Mouse (Mus musculus) spleen, postnatal 36 days (tissue): ENCODE results near the gene Mindy4b-ps.
"Not testable (repeated sequence)": the region's sequence is repeated elsewhere in the genome, so short reads cannot be mapped to it uniquely, and the experiment has no call there.

ENCODE experiments used
- DNase-seq, 2 experiments: peaks; one replicate each; pipeline ENCODE4 v3.0.0; 2022; ENCODE audit warnings: low spot score in 2 of 2, mixed read lengths in 1 of 2

Mindy4b-ps gene

DNA sequence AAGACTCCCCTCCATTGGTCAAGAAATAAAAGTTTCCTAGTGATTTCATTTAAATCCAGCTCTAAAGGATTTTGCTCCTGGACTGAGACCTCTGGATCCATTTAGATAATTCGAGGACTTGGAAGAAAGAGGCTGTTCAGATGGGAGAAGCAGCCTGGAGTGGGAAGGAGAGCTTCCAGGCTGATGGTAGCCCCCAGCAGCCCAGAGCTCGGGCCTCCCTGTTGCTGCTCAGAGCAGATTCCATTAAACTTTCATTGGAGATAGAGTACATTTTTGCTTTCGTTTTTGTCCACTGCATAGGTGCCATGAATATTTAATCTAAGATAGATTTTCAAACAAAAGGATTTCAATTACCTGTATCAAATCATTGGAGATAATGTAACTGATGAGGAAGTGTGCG lies at the start of gene Mindy4b-ps:
Mindy4b-ps (minus strand) TSS at position 101 of the 400 bp plus-strand sequence.
- no peak for DNase-seq

DNA sequence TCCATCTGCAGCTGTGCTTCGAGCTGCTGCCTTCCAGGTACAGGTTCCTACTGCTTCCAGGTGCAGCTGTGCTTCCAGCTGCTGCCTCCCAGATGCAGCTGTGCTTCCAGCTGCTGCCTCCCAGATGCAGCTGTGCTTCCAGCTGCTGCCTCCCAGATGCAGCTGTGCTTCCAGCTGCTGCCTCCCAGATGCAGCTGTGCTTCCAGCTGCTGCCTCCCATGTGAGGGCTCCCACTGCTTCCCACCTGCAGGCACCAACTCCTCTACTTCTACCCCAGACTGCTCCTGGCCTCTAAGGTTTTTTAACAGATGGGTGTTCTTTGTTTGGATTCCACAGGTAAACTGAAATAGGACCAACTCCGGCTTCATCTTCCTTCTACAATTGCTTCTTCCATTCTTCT lies 49.8 kb upstream of the Mindy4b-ps start:
- not testable (repeated sequence) for DNase-seq

DNA sequence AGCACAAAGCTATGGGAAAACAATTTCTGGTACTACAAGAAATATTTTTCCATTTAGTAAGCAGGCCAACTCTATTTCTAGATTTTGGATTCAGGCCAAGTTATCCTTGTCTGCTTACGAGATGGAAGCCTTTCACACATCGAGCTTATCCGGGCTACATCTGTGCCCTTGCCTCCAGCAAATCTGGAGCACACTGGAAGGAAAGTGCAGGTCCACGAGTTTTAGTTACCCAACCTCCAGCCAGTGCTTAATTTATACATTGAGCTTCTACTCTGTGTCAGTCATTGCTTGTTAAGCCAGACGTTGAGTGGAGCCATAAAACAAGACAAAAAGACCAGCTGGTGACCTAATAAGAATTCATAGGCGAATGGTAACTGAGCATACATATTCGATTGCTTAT lies 43.6 kb upstream of the Mindy4b-ps start:
- DNase-seq, result no peak

DNA sequence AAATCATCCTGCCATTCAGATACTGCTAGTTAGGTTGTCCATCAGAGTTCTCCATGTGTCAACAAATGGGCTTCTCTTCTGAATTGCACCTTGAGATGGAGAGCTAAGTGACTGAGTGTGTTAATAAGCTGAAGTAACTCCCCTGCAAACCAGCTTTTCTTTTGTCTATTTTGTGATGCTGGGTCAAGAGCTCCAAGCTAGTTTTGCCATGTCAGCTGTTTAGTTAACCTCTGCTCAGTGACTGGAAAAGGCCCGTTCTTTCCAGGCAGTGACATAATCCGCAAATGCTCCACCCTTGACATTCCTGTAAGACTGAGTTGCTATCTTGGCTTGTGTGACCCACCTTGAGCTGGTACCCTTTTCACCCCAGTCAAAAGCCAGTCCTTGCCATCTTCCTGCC lies 40.9 kb upstream of the Mindy4b-ps start:
- DNase-seq, result no peak

DNA sequence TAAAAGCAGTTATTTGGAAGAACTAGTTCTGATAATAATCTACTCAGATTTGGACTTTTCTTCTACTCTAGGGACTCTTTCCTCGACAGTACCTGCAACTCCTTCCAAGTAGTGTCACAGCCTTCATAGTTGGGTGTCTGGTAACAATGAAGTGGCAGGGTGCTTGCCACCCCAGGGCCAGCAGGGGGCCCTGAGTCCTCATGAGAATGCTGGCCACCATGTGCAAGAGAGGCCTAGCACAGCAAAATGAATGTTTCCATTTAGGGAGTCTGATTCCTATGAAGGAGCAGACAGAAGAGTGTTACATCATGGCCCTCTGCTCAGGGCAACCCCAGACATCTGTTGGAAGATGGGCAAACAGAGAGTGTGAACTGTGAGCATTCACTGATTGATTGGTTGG lies 21.3 kb upstream of the Mindy4b-ps start:
- DNase-seq, result no peak

DNA sequence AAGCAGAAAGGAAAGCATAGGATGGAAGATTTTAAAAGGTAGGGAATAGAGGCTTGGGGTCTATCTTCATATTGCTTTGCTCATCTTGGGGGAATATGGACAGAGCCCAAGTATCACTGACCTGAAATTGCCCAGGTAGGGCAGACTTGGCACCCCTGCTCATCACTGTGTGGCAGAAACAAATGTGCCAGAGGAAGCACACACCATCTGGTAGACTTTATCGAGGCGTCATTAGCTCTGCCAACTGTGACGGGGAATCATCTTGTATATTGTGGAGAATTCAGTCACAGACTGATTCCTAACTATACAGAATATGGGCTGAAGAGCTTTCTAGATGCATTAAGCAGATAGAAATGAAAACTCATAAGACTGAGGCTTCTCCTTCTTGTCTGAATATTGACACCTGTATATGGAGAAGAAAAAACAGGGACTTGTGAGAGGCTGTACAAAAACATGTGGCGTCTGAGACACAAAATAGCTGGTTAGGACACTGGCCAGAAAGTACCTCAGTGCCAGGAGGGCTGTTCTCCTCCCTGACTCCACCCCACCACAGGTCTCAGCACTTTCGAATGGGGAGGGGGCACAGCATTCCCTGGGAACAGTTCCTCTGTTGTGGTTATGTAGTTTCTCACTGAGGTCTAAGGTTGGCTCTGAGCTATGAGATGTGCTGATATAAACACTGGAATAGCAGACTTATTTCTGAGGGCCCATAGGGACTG lies 11.5 kb upstream of the Mindy4b-ps start:
- DNase-seq, result no peak

DNA sequence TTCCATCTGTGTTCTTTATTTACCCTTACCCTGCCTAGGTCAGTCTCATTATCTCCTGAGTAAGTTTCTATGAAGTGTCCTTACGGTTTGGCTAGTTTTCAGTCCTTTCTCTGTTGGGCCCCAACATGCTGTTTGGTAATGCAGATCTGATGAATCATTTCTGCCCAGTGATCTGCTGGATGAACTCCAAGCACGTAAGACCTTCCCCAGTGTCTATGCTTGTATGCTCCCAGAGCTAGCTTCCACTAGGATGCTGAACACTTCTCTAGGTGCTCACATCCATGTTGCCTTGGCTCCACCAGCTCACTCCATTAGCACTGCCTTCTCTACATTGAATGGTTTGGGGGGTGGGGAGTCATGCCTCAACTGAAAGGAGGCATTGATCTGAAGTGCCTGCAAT lies 10.8 kb upstream of the Mindy4b-ps start:
- no peak for DNase-seq

DNA sequence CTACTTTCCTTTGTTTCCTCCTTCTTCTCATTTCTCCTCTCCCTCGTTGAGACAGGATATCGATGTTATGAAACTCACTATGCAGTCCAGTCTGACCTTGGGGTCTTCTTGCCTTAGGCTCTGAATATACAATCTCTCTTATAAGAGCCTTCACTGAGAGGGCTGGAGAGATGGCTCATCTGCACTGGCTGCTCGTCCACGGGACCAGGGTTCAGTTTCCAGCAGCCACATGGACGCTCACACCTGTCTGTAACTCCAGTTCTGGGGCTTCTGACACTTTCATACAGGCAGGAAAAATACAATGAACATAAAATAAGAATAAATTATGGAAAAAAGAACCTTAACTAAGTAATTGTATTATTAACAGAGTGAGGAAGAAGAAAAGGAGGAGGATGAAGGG lies 9.5 kb upstream of the Mindy4b-ps start:
- DNase-seq, result no peak

DNA sequence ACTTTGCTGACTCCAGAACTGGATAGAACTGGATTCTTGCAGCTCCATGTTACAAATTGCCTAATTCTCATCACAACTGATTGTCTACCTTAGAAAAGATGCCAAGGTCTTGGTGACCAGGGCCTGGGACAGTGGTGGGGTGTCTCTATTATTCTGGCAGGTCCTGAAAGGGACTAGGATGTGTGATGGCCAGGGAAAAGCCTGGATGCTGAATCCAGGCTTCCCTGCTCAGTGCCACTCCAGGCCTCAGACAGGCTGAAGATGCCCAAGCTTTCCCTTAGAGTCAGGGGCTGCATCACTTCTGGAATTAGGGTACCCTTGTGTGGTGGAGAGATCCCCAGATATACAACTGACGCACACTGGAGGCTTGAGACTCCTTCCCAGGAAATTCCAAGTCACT lies 7.8 kb upstream of the Mindy4b-ps start:
- no peak for DNase-seq

DNA sequence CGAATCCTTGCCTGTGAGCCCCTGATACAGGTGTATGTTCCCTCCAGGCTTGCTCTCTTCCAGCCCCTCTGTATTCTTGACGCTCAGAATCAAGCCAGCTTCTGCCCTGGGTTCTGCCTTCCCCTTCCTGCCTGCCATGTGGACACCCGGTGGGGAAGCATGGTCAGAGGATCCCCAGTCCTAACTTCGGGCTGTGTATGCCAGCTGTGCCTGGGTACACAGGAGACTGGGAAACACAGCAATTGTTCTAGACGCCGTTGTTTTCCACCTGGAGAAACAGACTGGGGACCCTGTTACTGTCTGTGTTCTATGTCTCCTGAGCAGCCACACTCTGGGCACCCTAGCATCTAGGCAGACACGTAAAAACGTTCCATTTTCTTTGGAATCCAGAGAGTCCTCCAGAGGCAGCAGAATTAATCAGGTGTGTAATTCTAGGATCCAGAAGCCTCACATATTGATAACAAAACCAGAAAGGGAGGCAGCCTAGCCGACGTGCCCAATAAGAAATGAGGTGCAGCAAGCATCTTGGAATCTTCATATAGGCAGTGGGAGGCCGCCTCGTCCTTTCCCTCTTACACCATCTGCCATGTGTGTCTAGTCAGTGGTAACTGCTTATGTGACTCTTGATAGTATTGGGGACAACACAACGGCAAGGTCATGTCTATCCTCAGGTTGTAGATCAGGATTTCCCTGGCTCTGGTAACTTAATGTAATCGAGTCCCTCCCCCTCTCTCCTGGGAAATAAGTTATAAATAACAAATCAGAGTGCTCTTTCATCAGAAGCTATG lies 6.4 kb upstream of the Mindy4b-ps start:
- DNase-seq, result no peak

DNA sequence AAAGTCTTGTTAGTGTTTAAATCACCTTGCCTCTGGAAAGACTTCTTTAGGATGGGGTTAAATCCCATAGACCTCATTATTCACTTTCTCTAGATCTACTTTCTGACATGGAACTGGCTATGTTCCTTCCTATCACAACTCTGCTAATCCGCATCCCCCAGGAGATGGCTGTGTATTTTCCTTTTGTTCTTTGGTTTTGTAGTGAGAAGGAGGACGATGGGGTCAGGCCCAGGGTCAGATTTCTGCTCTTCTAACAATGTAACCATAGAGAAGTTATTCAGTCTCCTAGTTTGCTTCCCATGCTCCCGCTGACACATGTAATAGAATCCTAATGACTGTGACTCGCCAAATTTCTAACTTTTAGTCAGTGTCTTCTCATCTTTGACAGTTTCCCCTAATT lies 4.2 kb upstream of the Mindy4b-ps start:
- no peak for DNase-seq

DNA sequence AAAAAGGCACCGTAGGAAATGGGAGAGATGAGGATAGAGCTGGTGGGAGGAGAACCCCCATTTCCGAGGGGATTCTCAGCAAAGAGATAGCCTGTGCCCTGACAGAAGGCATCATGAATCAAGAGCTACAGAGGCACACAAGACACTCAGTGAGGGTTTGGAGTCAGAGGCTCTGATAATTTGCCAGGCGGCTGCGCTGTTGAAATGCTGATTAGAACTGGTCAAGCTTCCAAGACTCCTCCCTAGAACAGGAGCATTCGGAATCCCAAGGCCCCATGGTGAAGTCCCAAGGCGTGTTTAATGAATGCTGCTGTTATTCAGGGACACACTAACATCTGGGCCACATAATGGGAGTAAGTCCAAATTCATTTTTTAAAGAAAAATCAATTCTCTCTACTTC lies 4.8 kb downstream of the Mindy4b-ps start:
- no peak for DNase-seq

DNA sequence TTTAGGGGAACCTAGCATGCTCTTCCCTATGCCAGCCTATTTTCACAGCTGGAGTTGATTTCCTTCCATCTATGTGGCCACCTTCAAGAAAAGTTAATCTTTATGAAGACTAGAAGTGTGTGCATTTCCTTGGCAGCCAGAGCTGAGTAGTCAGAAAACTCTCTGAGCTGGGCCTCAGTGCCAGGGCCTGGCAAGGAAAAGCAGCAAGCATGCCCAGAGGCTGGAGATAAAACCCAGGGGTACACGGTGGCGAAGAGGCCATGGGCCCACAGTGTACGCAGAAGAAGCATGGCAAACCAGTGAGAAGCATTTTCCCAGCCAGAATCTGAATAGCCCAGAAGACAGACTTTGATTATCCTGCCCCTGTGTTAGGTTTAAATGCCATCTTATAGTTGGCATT lies 7.9 kb downstream of the Mindy4b-ps start:
- DNase-seq, result no peak

DNA sequence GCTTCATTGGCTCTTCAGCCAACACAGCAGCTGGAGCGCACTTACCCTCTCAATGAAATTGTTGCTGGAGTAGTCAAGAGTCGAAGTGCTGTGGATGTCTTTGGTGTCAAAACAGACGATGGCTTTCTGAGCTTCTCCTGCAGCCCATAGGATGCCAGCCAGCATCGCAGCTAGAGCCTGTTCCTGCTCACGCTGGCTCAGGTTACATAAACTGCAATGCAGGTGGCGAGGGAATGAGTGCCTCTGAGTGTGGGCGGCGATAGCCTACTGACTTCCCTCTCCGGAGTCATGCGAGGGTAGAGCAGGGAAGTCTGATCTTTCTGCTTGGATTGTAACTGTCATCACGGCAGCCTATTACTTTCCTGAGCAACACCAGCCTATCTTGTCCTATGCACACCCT lies 11.8 kb downstream of the Mindy4b-ps start:
- no peak for DNase-seq

DNA sequence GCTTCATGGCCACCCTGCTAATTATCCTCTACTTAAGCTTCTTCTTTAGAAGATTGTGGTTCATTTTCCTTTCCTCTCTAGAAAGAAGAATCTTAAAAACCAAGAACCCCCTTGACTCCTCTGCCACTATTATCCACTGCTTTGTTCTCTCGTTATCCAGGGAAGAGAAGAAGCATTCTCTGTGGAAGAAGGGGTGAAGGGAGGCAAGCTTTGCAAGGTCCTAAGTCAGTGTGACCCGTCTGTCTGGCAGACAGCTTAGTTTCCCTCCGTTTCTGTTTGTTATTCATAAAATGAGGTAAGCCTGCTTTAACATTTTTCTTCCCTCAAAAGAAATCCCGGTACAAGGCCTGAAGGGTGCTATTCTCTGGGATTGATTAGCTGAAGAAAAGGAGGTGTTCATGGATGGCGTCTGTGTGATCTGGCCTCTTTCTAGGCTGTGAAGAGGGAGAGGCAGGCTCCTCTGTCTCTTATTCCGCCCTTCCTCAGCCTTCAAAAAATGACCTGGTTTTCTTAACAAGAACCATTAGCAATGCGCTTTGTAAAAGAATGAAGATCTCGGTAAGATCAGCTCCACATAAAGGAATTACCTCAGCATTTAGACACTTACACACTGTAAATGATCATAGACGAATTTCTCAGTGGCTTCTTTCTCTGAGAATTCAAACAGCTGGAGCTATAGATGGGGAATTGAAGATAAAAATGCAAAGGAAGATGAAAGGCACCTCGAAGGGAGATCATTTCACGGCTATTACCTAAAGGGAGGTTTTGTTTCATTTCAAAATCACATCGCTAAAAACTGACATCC lies 12.8 kb downstream of the Mindy4b-ps start:
- no peak for DNase-seq

DNA sequence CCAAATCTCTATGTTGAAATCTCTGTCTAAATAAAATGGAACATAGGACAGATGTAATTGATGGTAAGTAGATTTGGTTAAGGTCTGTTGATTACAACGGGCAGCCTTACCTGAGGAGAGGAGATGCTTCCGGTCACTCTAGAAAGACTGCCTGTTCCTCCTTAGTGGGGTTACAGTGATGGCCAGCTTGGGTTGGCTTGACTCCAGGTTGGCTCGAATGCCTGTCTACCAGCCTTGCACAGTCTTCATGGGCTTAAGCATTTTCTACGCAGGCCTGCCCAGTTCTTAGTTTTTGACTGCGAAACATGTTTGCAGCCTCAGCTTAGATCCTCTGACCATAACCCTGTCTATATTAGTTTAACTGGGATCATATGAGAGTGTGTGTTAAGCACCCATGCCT lies 13.5 kb downstream of the Mindy4b-ps start:
- no peak for DNase-seq

DNA sequence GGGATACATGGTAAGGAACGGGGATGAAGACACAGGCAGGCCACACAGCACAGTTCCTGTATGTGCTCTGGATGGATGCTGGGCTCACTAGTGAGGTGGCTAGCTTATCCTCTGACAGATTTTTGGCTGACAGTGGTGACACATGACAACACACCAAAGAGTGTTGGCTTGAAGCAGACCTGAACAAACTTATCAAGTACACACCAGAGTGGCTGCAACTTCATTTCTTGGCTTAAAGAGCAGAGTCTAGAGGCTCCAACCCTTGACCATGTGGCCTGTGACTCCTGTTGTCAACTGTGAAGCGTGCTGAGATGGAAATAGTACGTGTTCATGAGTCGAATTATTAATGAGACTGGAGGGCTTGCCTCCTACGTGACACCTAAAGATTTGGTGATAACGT lies 17.4 kb downstream of the Mindy4b-ps start:
- no peak for DNase-seq

DNA sequence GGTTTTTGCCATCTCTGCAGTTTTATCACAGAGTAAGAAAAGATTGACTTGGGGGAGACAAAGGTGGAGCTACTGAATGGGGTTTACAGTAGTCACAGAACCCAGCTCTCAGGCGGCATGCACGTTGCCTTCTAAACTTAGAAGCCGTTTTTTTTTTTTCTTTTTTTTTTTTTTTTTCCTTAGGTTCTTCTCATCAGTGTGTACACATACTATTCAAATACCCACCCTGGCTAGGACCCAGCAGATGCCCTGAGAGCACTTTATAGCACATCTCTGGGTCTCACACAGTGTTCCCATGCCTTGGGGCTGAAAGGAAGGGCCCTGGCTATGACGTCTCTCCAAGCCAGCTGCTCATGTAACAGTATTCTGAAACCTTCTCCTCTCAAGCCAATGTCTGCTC lies 23.4 kb downstream of the Mindy4b-ps start:
- no peak for DNase-seq

DNA sequence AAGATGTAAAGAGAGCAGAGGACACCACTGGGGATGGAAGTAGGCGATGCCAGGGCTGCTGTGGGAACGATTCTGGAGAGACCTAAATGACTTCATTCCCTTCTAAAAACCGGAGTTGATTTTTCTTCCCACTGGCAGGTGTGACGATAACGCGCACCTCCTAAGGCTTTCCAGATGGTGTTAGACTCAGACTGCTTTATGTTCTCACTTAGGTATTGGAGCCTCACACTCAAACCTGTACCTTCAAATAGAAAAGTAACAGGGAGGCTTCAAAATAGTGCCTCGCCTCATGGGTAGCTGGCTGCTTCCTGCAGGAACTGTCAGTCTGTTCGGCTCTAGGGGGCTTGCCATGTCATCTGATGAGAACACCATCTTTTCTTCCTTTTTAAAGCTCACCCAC lies 23.9 kb downstream of the Mindy4b-ps start:
- no peak for DNase-seq

DNA sequence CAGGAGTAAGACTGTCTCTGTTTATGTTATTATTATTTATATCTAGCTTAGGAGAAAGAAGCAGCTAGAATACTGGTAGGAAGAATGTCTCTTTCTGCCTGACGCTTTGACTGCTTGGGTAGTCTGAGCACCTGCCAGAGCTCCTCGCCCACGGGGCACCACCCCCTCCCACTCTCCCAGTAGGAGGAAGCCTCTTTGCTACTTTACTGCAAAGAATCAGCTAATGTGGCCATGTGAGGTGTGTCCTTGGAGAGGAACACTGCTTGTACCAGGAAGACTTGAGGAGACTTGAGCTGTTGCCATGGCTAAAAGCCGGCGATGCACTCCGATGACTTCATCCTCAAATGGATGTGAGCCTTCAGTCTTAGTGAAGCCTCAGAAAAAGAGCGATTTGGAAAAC lies 32.6 kb downstream of the Mindy4b-ps start:
- no peak for DNase-seq

DNA sequence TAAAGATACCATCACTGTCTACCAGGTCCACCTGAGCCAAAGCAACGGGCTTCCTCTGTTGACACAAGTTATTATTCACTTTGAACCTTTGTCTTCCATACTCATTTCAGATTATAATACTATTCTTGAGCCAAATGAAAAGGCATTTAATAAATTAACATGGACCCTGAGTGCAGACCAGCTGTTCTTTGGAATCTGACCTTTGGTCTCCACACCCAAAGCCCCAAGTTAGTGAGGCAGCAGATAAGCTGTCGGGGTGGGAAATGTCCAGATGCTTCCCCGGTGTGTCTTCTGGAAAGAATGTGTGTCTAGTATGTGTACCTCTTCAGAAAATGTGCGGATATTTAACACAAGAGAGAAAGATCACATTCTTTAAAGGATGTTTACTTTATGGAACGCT lies 33.1 kb downstream of the Mindy4b-ps start:
- DNase-seq, result no peak

DNA sequence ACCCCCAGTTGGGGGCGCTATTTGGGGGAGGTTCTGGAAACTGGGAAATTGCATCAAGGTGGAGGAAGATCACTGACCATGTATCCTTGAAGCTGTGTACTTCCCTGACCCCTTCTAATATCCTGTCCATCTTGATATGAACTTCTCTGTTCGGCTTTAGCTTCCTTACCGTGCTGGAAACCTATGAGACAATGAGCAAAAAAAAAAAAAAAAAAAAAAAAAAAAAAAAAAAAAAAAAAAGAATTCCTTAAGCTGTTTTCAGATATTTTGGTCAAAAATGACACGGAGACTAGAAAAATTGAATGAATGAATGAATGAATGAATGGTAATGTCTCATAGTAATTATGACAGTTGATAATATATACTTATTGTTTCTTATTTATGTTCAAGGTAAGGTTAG lies 35.6 kb downstream of the Mindy4b-ps start:
- no peak for DNase-seq

DNA sequence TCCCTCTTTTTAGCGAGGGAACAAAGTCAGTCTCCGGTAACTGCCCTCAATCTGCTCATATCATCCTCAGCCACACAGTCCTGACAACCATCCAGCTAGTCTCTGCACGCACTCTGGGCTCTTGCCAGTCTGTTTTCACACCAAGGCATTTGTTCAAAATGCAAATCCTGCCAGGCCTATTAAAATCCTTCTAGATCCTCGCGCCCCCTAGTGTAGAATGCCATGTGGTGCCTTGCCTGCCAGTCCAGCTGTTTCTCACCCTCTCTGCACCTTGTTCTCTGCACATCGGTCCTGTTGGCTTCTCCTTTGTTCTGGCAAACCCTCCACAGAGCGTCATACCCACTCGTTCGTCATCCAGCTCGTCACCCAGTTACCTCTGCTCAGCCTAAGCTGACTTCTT lies 36.2 kb downstream of the Mindy4b-ps start:
- DNase-seq, result peak; percentile 22 to 31
